Mouse (Mus musculus) ES-E14 (cell line): ENCODE measurements around the gene Znrf2.

Experiments used
- CHD2 ChIP-seq: IDR thresholded peaks from 2 replicates; pipeline ENCODE4 v1.6.1; 2014; ENCODE audit warnings: mild to moderate bottlenecking, low read depth, low read length, inconsistent platforms
- HCFC1 ChIP-seq: IDR thresholded peaks from 2 replicates; pipeline ENCODE4 v1.6.1; 2012; ENCODE audit warnings: low read length, inconsistent platforms, borderline replicate concordance; ENCODE audit not compliant: insufficient read depth
- MAFK ChIP-seq: IDR thresholded peaks from 2 replicates; pipeline ENCODE4 v1.6.1; 2014; ENCODE audit warnings: mild to moderate bottlenecking, low read depth, low read length, inconsistent platforms; ENCODE audit not compliant: insufficient read depth
- ZC3H11A ChIP-seq: IDR thresholded peaks from 2 replicates; pipeline ENCODE4 v1.6.1; 2012; ENCODE audit warnings: low read depth, mild to moderate bottlenecking, inconsistent platforms, low read length, borderline replicate concordance

GRCm38 (mm10) chr6:54848546-54848945 is 31.8 kb downstream of the Znrf2 start:
- TF ChIP-seq CHD2 (no peak), HCFC1 (no peak), MAFK (no peak), ZC3H11A (no peak)
